Mouse (Mus musculus) lung, adult 2 months (tissue): ENCODE data around the gene Tecpr1.

Source experiments
- CTCF ChIP-seq: fragments of 200-500 bp; IDR thresholded peaks from 2 replicates; pipeline ENCODE4 v1.5.1; 2011; ENCODE audit warnings: mild to moderate bottlenecking, low read length, control low read depth; ENCODE audit not compliant: insufficient read depth
- POLR2A ChIP-seq: fragments of 200-500 bp; IDR thresholded peaks from 2 replicates; pipeline ENCODE4 v1.6.1; 2011; ENCODE audit warnings: low read depth, mild to moderate bottlenecking, control low read depth, low read length, borderline replicate concordance; ENCODE audit errors: extremely low read depth

- TF ChIP-seq CTCF, result no peak
- TF ChIP-seq POLR2A, result no peak
These were observed 11.3 kb upstream of the Tecpr1 start for GRCm38 (mm10) chr5:144234714-144235113.
